Comparison of ENCODE assay signal across 17 mouse cellular contexts in the genomic region with DNA sequence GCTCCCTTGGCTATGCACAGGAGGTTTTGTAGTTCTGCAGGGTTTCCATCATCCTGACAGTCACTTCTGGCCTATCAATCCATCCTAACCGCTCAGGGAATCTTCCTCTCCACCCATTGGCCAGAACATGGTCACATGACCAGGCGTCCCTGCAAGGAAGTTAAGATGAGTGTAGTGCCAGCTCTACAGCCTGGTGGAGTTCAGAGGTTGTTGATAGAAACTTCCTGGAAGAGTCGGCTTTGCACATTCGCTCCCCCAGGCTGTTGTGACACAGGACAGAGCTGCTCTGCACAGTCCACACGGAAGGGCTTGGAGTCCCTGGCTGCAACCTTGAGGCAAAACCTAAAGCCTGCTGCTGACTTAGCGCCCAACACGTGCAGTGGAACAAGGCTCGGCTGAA.
DNase-seq lines count a peak whose midpoint lies in the region; ATAC-seq lines count a peak whose summit lies in the region.
"Had no signal": no experiment of that assay in that cellular context is flagged by ENCODE, and none has a peak within 500 bp of the region (broad histone marks: within the 10 kb centered on the region; RNA-seq: fewer than 3 reads in every experiment).

No protein-coding gene starts in this region.

- H3K4me3 ChIP-seq in midbrain, embryonic 10.5 days: no peak overlapping the region
- H3K4me3 ChIP-seq in midbrain, embryonic 16.5 days (ENCODE audit: low read depth, low read length): no peak overlapping the region
- no peak overlapping the region for H3K4me3 ChIP-seq in liver, embryonic 15.5 days (replicated peaks)
- H3K4me3 ChIP-seq: hindbrain, embryonic 12.5 days; intestine, embryonic 15.5 days; layer of hippocampus, adult 2 months; limb, embryonic 15.5 days had no signal

- no peak overlapping the region for H3K9ac ChIP-seq in midbrain, embryonic 16.5 days (ENCODE audit: low read depth, low read length)
- H3K9ac ChIP-seq in liver, embryonic 15.5 days: no peak overlapping the region
- H3K9ac ChIP-seq: forebrain, postnatal 0 days; hindbrain, embryonic 12.5 days; intestine, embryonic 15.5 days; limb, embryonic 15.5 days had no signal

- no peaks in the 10 kb centered on the region for H3K27me3 ChIP-seq in midbrain, embryonic 10.5 days (ENCODE audit: low read depth, poor library complexity, severe bottlenecking)
- no peaks in the 10 kb centered on the region for H3K27me3 ChIP-seq in midbrain, embryonic 16.5 days (ENCODE audit: control insufficient read depth, insufficient read depth, low read depth, low read length)
- H3K27me3 ChIP-seq in liver, embryonic 15.5 days: no peaks in the 10 kb centered on the region
- H3K27me3 ChIP-seq: hindbrain, embryonic 12.5 days; intestine, embryonic 15.5 days; limb, embryonic 15.5 days had no signal

- intact Hi-C loops in heart, postnatal 25 days (cut with DNase I): no loop called here

- DNase-seq in heart, adult 11 months: peak; percentile 94
- DNase-seq in heart, postnatal 25 days (ENCODE audit: low spot score): no peak
- DNase-seq in midbrain, embryonic 10.5 days (ENCODE audit: low spot score): no peak
- peak; percentile 25 to 31 for DNase-seq in lung, postnatal 4 days
- no peak for DNase-seq in embryo, embryonic 9.5 days (ENCODE audit: extremely low spot score)
- DNase-seq in layer of hippocampus, adult 11-12 months (ENCODE audit: low spot score): no peak
- DNase-seq: cerebellum, adult 2 months; forebrain, postnatal 0 days; gastrocnemius, postnatal 25 days; right cerebral cortex, postnatal 25 days; thymus, adult 18-20 months had no signal

- ATAC-seq in midbrain, embryonic 16.5 days: no peak
- peak; percentile 52 for ATAC-seq in liver, embryonic 15.5 days (ENCODE audit: insufficient read depth)
- ATAC-seq: forebrain, postnatal 0 days; intestine, embryonic 15.5 days had no signal

- no peak overlapping the region for H3K4me2 ChIP-seq in midbrain, embryonic 16.5 days (ENCODE audit: low read length)
- no peak overlapping the region for H3K4me2 ChIP-seq in liver, embryonic 15.5 days
- H3K4me2 ChIP-seq: hindbrain, embryonic 12.5 days; intestine, embryonic 15.5 days; limb, embryonic 15.5 days had no signal

- H3K4me1 ChIP-seq in midbrain, embryonic 10.5 days: peaks cover 13% of the 10 kb centered on the region
- H3K4me1 ChIP-seq in midbrain, embryonic 16.5 days (ENCODE audit: control insufficient read depth, insufficient read depth, low read length): 0 out of 2 replicates have a peak, but pooled peaks cover 2% of the 10 kb centered on the region
- no peaks in the 10 kb centered on the region for H3K4me1 ChIP-seq in liver, embryonic 15.5 days (replicated peaks)
- H3K4me1 ChIP-seq: intestine, embryonic 15.5 days; limb, embryonic 15.5 days had no signal

- 89% methylated on average over 8 of the region's 8 CpGs for WGBS in midbrain, embryonic 10.5 days
- WGBS in midbrain, embryonic 16.5 days: 90% methylated on average over 8 of the region's 8 CpGs
- WGBS in liver, embryonic 15.5 days (ENCODE audit: insufficient replicate concordance): 60% methylated on average over 8 of the region's 8 CpGs

- 0 out of 2 replicates have a peak overlapping the region, but pooled peaks have one; percentile 18 for H3K27ac ChIP-seq in midbrain, embryonic 10.5 days (replicated peaks)
- no peak overlapping the region for H3K27ac ChIP-seq in midbrain, embryonic 16.5 days (ENCODE audit: low read length)
- H3K27ac ChIP-seq in liver, embryonic 15.5 days (replicated peaks): no peak overlapping the region
- H3K27ac ChIP-seq: hindbrain, embryonic 12.5 days; intestine, embryonic 15.5 days; layer of hippocampus, adult 2 months; limb, embryonic 15.5 days had no signal

- no peaks in the 10 kb centered on the region for H3K36me3 ChIP-seq in midbrain, embryonic 10.5 days
- H3K36me3 ChIP-seq in midbrain, embryonic 16.5 days (ENCODE audit: control insufficient read depth, insufficient read depth, low read length): no peaks in the 10 kb centered on the region
- no peaks in the 10 kb centered on the region for H3K36me3 ChIP-seq in liver, embryonic 15.5 days (replicated peaks)
- H3K36me3 ChIP-seq: hindbrain, embryonic 12.5 days; intestine, embryonic 15.5 days; limb, embryonic 15.5 days had no signal

- peaks cover 8% of the 10 kb centered on the region for H3K9me3 ChIP-seq in midbrain, embryonic 10.5 days (replicated peaks)
- no peaks in the 10 kb centered on the region for H3K9me3 ChIP-seq in midbrain, embryonic 16.5 days (replicated peaks; ENCODE audit: control insufficient read depth, low read length, poor library complexity, severe bottlenecking)
- 0 out of 2 replicates have a peak, but pooled peaks cover 5% of the 10 kb centered on the region for H3K9me3 ChIP-seq in liver, embryonic 15.5 days (replicated peaks)
- H3K9me3 ChIP-seq: hindbrain, embryonic 12.5 days; intestine, embryonic 15.5 days; limb, embryonic 15.5 days had no signal

Comparison
In these comparisons a context has a peak if more than half of its experiments do, and no peak if none do; other contexts are left out.
1. DNase-seq: peak in heart, adult 11 months (single experiment) and lung, postnatal 4 days (2 of 2); none in heart, postnatal 25 days (single experiment), midbrain, embryonic 10.5 days (single experiment), embryo, embryonic 9.5 days (single experiment) and layer of hippocampus, adult 11-12 months (single experiment).